Mouse (Mus musculus): Measurements from ENCODE around the gene Oard1.

DNA sequence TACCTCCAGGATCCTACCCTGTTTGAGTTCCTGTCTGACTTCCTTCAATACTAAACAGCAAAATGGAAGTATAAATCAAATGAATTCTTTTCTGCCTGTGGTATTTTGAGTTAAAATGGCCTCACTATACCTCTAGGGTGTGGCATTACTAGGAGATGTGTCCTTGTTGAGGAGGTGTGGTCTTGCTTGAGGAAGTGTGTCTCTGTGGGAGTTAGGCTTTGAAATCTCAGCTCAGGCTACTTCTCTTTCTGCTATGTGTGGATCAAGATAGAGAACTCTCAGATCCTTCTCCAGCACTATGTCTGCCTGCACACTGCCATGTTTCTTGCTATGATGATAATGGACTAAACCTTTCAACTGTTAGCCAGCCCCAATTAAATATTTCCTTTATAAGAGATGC is 30.8 kb upstream of the Oard1 start:
- TF ChIP-seq CTCF (IDR thresholded peaks at IDR 0.05; ENCODE audit: borderline replicate concordance, control insufficient read depth, extremely low read depth, insufficient read depth, low read length, poor library complexity) (no peak), POLR2A (IDR thresholded peaks at IDR 0.05; ENCODE audit: control insufficient read depth, extremely low read depth, insufficient read depth, low read length, poor library complexity) (no peak)
